Mouse (Mus musculus) cortical plate, adult 2 months (tissue): ENCODE measurements around the gene Efcab12. TPM values are rescaled to one million over a fixed set of nuclear protein-coding genes. Genes with fewer than 3 reads are reported as not detected.

Experiments used
- H3K27ac ChIP-seq: fragments of 200-500 bp; 2 replicates; pipeline ENCODE4 v1.5.1; 2012; ENCODE audit warnings: low read length, control low read depth, inconsistent platforms; ENCODE audit not compliant: insufficient read depth
- H3K4me1 ChIP-seq: fragments of 200-500 bp; 2 replicates; pipeline ENCODE4 v1.6.1; 2011; ENCODE audit warnings: low read length; ENCODE audit not compliant: control insufficient read depth, insufficient read depth
- H3K4me3 ChIP-seq: fragments of 200-500 bp; 2 replicates; pipeline ENCODE4 v1.5.1; 2011; ENCODE audit warnings: mild to moderate bottlenecking, low read length, control low read depth; ENCODE audit not compliant: insufficient read depth
- CTCF ChIP-seq: fragments of 200-500 bp; IDR thresholded peaks from 2 replicates; pipeline ENCODE4 v1.5.1; 2011; ENCODE audit warnings: mild to moderate bottlenecking, control low read depth, low read length; ENCODE audit not compliant: insufficient read depth; ENCODE audit errors: extremely low read depth
- POLR2A ChIP-seq: fragments of 200-500 bp; IDR thresholded peaks from 2 replicates; pipeline ENCODE4 v1.6.1; 2011; ENCODE audit warnings: mild to moderate bottlenecking, low read length, control low read depth; ENCODE audit not compliant: insufficient read depth; ENCODE audit errors: extremely low read depth
- polyA plus RNA-seq: library from polyadenylated mRNA; depleted of rRNA; stranded (reverse); fragments of >200 nt; gene quantifications from 2 replicates; pipeline ENCODE4 v1.2.3, GENCODE M21; 2012

The Efcab12 gene
- polyA plus RNA-seq, 1 experiment: 7.1 TPM

- Histone ChIP-seq H3K4me1 (no peaks in the 10 kb centered on the region; the same call in 1 of the 2 replicates), H3K4me3 (no peak overlapping the region), H3K27ac (no peak overlapping the region)
- TF ChIP-seq POLR2A (no peak), CTCF (no peak)
These were observed 21.0 kb upstream of the Efcab12 start for GRCm38 (mm10) chr6:115859258-115859657.

DNA sequence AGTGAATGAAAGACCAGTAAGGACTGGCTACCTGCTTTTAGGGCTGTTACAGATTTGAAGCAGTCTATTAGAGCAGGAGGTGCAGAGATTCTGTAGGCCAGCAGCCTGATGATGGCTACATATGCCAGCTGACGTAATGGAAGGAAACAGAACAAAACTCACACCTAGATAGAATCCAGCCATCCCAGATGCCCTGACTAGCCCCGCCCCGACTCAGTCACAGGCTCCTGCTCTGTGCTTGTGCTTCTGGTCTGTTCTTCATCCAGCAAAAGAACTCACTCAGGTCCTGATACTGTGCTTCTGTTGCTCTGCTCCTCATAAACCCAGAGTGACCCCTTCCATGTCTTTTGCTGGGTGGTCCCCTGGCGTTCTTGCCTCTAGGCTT, 18.1 kb upstream of the Efcab12 start:
- H3K4me1 ChIP-seq: no peaks in the 10 kb centered on the region
- no peak overlapping the region for H3K27ac ChIP-seq
- H3K4me3 ChIP-seq: no peak overlapping the region
- TF ChIP-seq CTCF (no peak), POLR2A (no peak)

- H3K4me3 ChIP-seq: no peak overlapping the region
- no peaks in the 10 kb centered on the region for H3K4me1 ChIP-seq
- H3K27ac ChIP-seq: no peak overlapping the region
- TF ChIP-seq POLR2A (no peak), CTCF (no peak)
These were observed 17.6 kb upstream of the Efcab12 start for GRCm38 (mm10) chr6:115855733-115856360.

DNA sequence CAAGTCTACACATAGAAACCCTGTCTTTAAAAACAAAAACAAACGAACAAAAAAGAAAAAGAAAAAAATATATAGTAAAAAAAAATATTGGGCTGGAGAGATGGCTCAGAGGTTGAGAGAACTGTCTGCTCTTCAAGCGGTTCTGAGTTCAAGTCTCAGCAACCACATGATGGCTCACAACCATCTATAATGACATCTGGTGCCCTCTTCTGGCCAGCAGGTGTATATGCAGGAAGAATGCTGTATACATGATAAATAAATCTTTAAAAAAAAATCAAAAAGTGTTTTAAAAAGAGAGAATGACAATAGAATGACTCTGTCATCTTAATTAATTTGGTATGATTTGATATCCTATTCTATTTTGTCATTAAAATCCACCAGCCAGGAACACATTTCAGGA, 16.2 kb upstream of the Efcab12 start:
- TF ChIP-seq CTCF: peak; percentile 15; the same call in 1 of the 2 replicates
- no peak for TF ChIP-seq POLR2A
- no peak overlapping the region for H3K4me3 ChIP-seq
- no peak overlapping the region for H3K27ac ChIP-seq
- no peaks in the 10 kb centered on the region for H3K4me1 ChIP-seq

DNA sequence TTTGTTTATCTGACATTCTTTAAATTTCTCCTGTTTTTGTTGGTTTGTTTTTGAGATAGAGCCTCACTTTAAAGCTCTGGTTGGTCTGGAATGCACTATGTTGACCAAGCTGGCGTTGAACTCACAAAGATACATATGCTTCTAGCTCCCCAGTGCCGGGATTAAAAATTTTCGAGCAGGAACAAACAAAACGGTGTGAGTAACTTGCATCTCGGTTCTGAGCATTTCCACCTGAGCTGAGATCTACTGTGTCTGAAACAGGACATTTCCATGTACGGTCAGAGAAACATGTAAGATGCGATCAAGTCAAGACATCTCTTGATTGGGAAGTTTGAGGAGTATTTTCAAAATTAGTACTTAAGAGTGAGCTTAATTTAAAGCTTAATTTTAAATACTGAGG, 15.8 kb upstream of the Efcab12 start:
- TF ChIP-seq CTCF (no peak), POLR2A (no peak)
- no peak overlapping the region for H3K27ac ChIP-seq
- H3K4me3 ChIP-seq: peak overlapping the region; percentile 39
- H3K4me1 ChIP-seq: no peaks in the 10 kb centered on the region

DNA sequence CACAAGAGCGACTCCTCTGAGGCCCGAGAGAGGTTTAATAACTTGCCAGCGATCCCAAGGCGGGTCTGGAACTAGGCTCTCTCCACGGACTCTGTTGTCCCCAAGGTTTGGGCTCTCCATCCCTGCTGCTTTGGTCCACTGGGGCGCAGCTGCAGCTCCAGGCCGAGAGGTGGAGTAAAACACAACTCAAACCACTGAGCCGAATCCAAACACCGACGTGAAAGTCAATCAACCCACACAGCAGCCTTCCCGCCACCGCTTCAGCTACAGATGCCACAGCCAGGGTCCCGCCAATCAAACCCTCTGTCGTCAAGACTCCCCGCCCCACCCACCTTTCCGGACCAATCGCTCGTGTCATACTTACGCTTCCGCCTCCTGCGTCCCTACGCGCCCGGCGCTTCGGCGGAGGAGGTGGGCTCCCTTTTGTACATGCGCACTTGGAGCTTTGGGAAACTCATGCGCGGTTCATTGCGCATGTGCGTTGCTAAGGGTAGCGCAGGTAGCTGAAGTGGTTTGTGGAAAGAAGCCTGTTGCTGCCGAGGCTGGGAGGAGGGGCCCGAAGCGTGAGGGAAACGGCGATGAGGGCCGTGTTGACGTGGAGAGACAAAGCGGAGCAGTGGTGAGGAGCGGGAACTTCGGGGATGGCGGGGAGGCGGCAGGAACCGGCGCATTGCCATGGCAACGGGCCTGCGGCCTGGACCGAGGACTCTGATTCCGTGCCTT, 15.0 kb upstream of the Efcab12 start, which contains the start of the genes Mbd4 and Ift122:
Gene Mbd4 (minus strand): TSS at position 281 of the 723 bp plus-strand sequence.
Gene Ift122 (plus strand): TSS at position 380 of the 723 bp plus-strand sequence.
- Histone ChIP-seq H3K4me1 (no peaks in the 10 kb centered on the region; the same call in 1 of the 2 replicates), H3K27ac (no peak within 1 kb of the TSS), H3K4me3 (peak within 1 kb of the TSS; percentile 39)
- 0 out of 2 replicates have a peak, but pooled peaks have one; percentile 15 for TF ChIP-seq CTCF
- peak; percentile 51; the same call in 1 of the 2 replicates for TF ChIP-seq POLR2A

- Histone ChIP-seq H3K4me1 (no peaks in the 10 kb centered on the region; the same call in 1 of the 2 replicates), H3K27ac (no peak overlapping the region), H3K4me3 (peak overlapping the region; percentile 39)
- TF ChIP-seq CTCF: no peak
- TF ChIP-seq POLR2A: no peak
These were observed 14.4 kb upstream of the Efcab12 start for GRCm38 (mm10) chr6:115852446-115853090.

GRCm38 (mm10) chr6:115848598-115849304, 10.5 kb upstream of the Efcab12 start:
- no peaks in the 10 kb centered on the region; the same call in 1 of the 2 replicates for H3K4me1 ChIP-seq
- H3K27ac ChIP-seq: no peak overlapping the region
- TF ChIP-seq POLR2A: no peak
- no peak for TF ChIP-seq CTCF
- H3K4me3 ChIP-seq: no peak overlapping the region
